Mouse (Mus musculus) neural tube, embryonic 15.5 days (tissue): ENCODE measurements around the gene Tbrg4. TPM values are rescaled to one million over a fixed set of nuclear protein-coding genes. Genes with fewer than 3 reads are reported as not detected.

Experiments
- polyA plus RNA-seq: library from polyadenylated mRNA; unstranded; fragments of >200 nt; fragmentation: Nextera tagmentation; extraction: Ambion mirVana; gene quantifications from 2 replicates; pipeline ENCODE4 v1.2.1, GENCODE M21; 2015

Gene Tbrg4
- polyA plus RNA-seq, 1 experiment from 2014 or later, result 34.2 TPM

Other genes with a start within 250 kb of the Tbrg4 start
- 24.8 and 28.3 TPM in 2 replicates for gene Zmiz2, start 237.0 kb downstream of the Tbrg4 start, polyA plus RNA-seq
- gene Ppia, start 210.6 kb downstream of the Tbrg4 start, polyA plus RNA-seq, result 4,598 and 4,773 TPM in 2 replicates
- gene H2afv, start 181.6 kb downstream of the Tbrg4 start, polyA plus RNA-seq, result 183 and 240 TPM in 2 replicates
- gene Purb, start 150.2 kb downstream of the Tbrg4 start, polyA plus RNA-seq, result 11.4 and 14.7 TPM in 2 replicates
- gene Myo1g, start 105.1 kb downstream of the Tbrg4 start, polyA plus RNA-seq, result 0.37 and 6.2 TPM in 2 replicates
- 96.2 and 107 TPM in 2 replicates for gene Ccm2, start 79.2 kb downstream of the Tbrg4 start, polyA plus RNA-seq
- 66.7 and 78.2 TPM in 2 replicates for gene Nacad, start 20.0 kb downstream of the Tbrg4 start, polyA plus RNA-seq
- not detected in 2 replicates for gene Wap, start 12.6 kb upstream of the Tbrg4 start, polyA plus RNA-seq
- 29.9 and 32.1 TPM in 2 replicates for gene Ramp3, start 32.5 kb upstream of the Tbrg4 start, polyA plus RNA-seq
- gene Gm11983, start 211.6 kb upstream of the Tbrg4 start, polyA plus RNA-seq, result 0.14 TPM in 1 of 2 replicates, not detected in the other